Mouse (Mus musculus) midbrain, postnatal 0 days (tissue): ENCODE measurements around the gene Col18a1. TPM values are rescaled to one million over a fixed set of nuclear protein-coding genes. Genes with fewer than 3 reads are reported as not detected.

Source experiments
- ATAC-seq: fragments of 200-750 bp; cut with Nextera tagmentation; 2 replicates; pipeline ENCODE4 v1.8.0; 2017; ENCODE audit warnings: moderate number of reproducible peaks, mild to moderate bottlenecking, moderate TSS enrichment, moderate library complexity; ENCODE audit not compliant: low FRiP score
- DNase-seq: peaks from one replicate; pipeline ENCODE4 v3.0.0-alpha.2; 2015; ENCODE audit warnings: low spot score
- H3K27ac ChIP-seq: fragments of 300-500 bp; sonication (generic); 2 replicates; pipeline ENCODE4 v1.5.1; 2014; ENCODE audit warnings: low read depth, mild to moderate bottlenecking, low read length, mixed read lengths
- H3K27me3 ChIP-seq: fragments of 300-500 bp; sonication (generic); 2 replicates; pipeline ENCODE4 v1.6.1; 2014; ENCODE audit warnings: low read length, control low read depth, mixed read lengths; ENCODE audit not compliant: insufficient read depth
- H3K36me3 ChIP-seq: fragments of 300-500 bp; sonication (generic); 2 replicates; pipeline ENCODE4 v1.6.1; 2014; ENCODE audit warnings: low read length, control low read depth, mixed read lengths; ENCODE audit not compliant: insufficient read depth
- H3K4me1 ChIP-seq: fragments of 300-500 bp; sonication (generic); 2 replicates; pipeline ENCODE4 v1.6.1; 2014; ENCODE audit warnings: mild to moderate bottlenecking, control low read depth, antibody characterized with exemption, low read length, mixed read lengths; ENCODE audit not compliant: insufficient read depth
- H3K4me2 ChIP-seq: fragments of 300-500 bp; sonication (generic); 2 replicates; pipeline ENCODE4 v1.6.1; 2014; ENCODE audit warnings: low read depth, mild to moderate bottlenecking, low read length, mixed read lengths; ENCODE audit not compliant: poor library complexity, severe bottlenecking
- H3K4me3 ChIP-seq: fragments of 300-500 bp; sonication (generic); 2 replicates; pipeline ENCODE4 v1.5.1; 2014; ENCODE audit warnings: low read depth, mild to moderate bottlenecking, low read length, moderate library complexity
- H3K9ac ChIP-seq: fragments of 300-500 bp; sonication (generic); replicated peaks from 2 replicates; pipeline ENCODE4 v1.6.1; 2014; ENCODE audit warnings: mild to moderate bottlenecking, low read length, moderate library complexity, mixed read lengths; ENCODE audit not compliant: poor library complexity, severe bottlenecking
- H3K9me3 ChIP-seq: fragments of 300-500 bp; sonication (generic); 2 replicates; pipeline ENCODE4 v1.6.1; 2016; ENCODE audit warnings: low read length, control low read depth
- CTCF ChIP-seq: IDR thresholded peaks from 2 replicates; pipeline ENCODE4 v1.5.1; 2016; ENCODE audit warnings: antibody characterized with exemption, mild to moderate bottlenecking
- WGBS: fragments of 180-500 bp; shearing (Covaris S2); extraction: QIAGEN DNeasy Blood & Tissue Kit; methylation state at CpG from one replicate; pipeline ENCODE4 v1.1.7; 2014; 5-methylcytosine and 5-hydroxymethylcytosine counted together
- polyA plus RNA-seq: library from polyadenylated mRNA; unstranded; fragments of >200 nt; fragmentation: Nextera tagmentation; extraction: Ambion mirVana; gene quantifications from 2 replicates; pipeline ENCODE4 v1.2.1, GENCODE M21; 2015
- total RNA-seq: library from RNA; depleted of rRNA; stranded (reverse); fragments of >200 nt; gene quantifications from 2 replicates; pipeline ENCODE4 v1.2.3, GENCODE M21; 2014

Col18a1 gene
- total and polyA plus RNA-seq, 2 experiments from 2014 or later: 15.4 to 30.3 TPM

- DNase-seq: peak; percentile 85
Measured at GRCm38 (mm10) chr10:77082453-77082852, 83.9 kb downstream of the Col18a1 start.

GRCm38 (mm10) chr10:77078961-77079360, 87.4 kb downstream of the Col18a1 start:
- no peak for TF ChIP-seq CTCF
- WGBS: 83% methylated on average over 8 of the region's 8 CpGs
- no peak overlapping the region for H3K4me2 ChIP-seq

More at GRCm38 (mm10) chr10:77082453-77082852, 83.9 kb downstream of the Col18a1 start:
- H3K4me2 ChIP-seq: no peak overlapping the region
- no peaks in the 10 kb centered on the region for H3K27me3 ChIP-seq
- no peak overlapping the region for H3K27ac ChIP-seq
- peak; percentile 99 for TF ChIP-seq CTCF
- H3K9ac ChIP-seq: no peak overlapping the region
- no peaks in the 10 kb centered on the region for H3K4me1 ChIP-seq
- no peaks in the 10 kb centered on the region for H3K36me3 ChIP-seq
- no peaks in the 10 kb centered on the region for H3K9me3 ChIP-seq
- no peak for ATAC-seq
- H3K4me3 ChIP-seq: no peak overlapping the region
- 30% methylated on average over 3 of the region's 3 CpGs for WGBS

GRCm38 (mm10) chr10:77078456-77078855, 87.9 kb downstream of the Col18a1 start:
- no peak overlapping the region for H3K4me2 ChIP-seq
- TF ChIP-seq CTCF: no peak
- no peaks in the 10 kb centered on the region for H3K27me3 ChIP-seq
- no peak overlapping the region for H3K9ac ChIP-seq
- H3K4me1 ChIP-seq: no peaks in the 10 kb centered on the region
- no peak overlapping the region for H3K4me3 ChIP-seq
- H3K9me3 ChIP-seq: no peaks in the 10 kb centered on the region
- no peaks in the 10 kb centered on the region for H3K36me3 ChIP-seq
- H3K27ac ChIP-seq: no peak overlapping the region
- ATAC-seq (no peak), DNase-seq (no peak)
- WGBS: 100% methylated on average over 4 of the region's 4 CpGs

More at GRCm38 (mm10) chr10:77078961-77079360, 87.4 kb downstream of the Col18a1 start:
- H3K9ac ChIP-seq: no peak overlapping the region
- no peaks in the 10 kb centered on the region for H3K36me3 ChIP-seq
- H3K4me1 ChIP-seq: no peaks in the 10 kb centered on the region
- H3K27ac ChIP-seq: no peak overlapping the region
- H3K9me3 ChIP-seq: no peaks in the 10 kb centered on the region
- H3K4me3 ChIP-seq: no peak overlapping the region
- H3K27me3 ChIP-seq: no peaks in the 10 kb centered on the region
- no peak for ATAC-seq
- DNase-seq: no peak

GRCm38 (mm10) chr10:77074276-77074974, 91.9 kb downstream of the Col18a1 start:
- H3K9me3 ChIP-seq: no peaks in the 10 kb centered on the region
- ATAC-seq (no peak), DNase-seq (peak; percentile 48)
- H3K36me3 ChIP-seq: no peaks in the 10 kb centered on the region
- no peak for TF ChIP-seq CTCF
- H3K4me2 ChIP-seq: no peak overlapping the region
- no peaks in the 10 kb centered on the region for H3K27me3 ChIP-seq
- H3K27ac ChIP-seq: no peak overlapping the region
- WGBS: 80% methylated on average over 4 of the region's 4 CpGs
- no peak overlapping the region for H3K9ac ChIP-seq
- no peak overlapping the region for H3K4me3 ChIP-seq
- no peaks in the 10 kb centered on the region for H3K4me1 ChIP-seq

- Histone ChIP-seq H3K27ac (no peak overlapping the region), H3K9ac (no peak overlapping the region), H3K9me3 (no peaks in the 10 kb centered on the region), H3K36me3 (no peaks in the 10 kb centered on the region), H3K4me3 (no peak overlapping the region), H3K4me2 (no peak overlapping the region), H3K4me1 (no peaks in the 10 kb centered on the region), H3K27me3 (no peaks in the 10 kb centered on the region)
- ATAC-seq: no peak
- 43% methylated on average over 4 of the region's 4 CpGs for WGBS
- peak; percentile 77 for TF ChIP-seq CTCF
- peak; percentile 59 for DNase-seq
Measured at GRCm38 (mm10) chr10:77070072-77070471, 96.3 kb downstream of the Col18a1 start.

- DNase-seq: no peak
- 86% methylated on average over 7 of the region's 7 CpGs for WGBS
Measured at GRCm38 (mm10) chr10:77068469-77068868, 97.9 kb downstream of the Col18a1 start.

More at GRCm38 (mm10) chr10:77068469-77068868, 97.9 kb downstream of the Col18a1 start:
- no peak overlapping the region for H3K27ac ChIP-seq
- H3K36me3 ChIP-seq: no peaks in the 10 kb centered on the region
- H3K9ac ChIP-seq: no peak overlapping the region
- no peaks in the 10 kb centered on the region for H3K4me1 ChIP-seq
- no peaks in the 10 kb centered on the region for H3K9me3 ChIP-seq
- H3K27me3 ChIP-seq: no peaks in the 10 kb centered on the region
- TF ChIP-seq CTCF: no peak
- ATAC-seq: no peak
- no peak overlapping the region for H3K4me3 ChIP-seq
- H3K4me2 ChIP-seq: no peak overlapping the region
